Mouse (Mus musculus) left cerebral cortex, postnatal 14 days (tissue): ENCODE measurements around the gene Ube2s. TPM values are rescaled to one million over a fixed set of nuclear protein-coding genes. Genes with fewer than 3 reads are reported as not detected.
A peak's percentile ranks its signal among the peaks of the same experiment; 100 is the strongest.
"Not testable (repeated sequence)": the region's sequence is repeated elsewhere in the genome, so short reads cannot be mapped to it uniquely, and the experiment has no call there.

Source experiments
- DNase-seq, 2 experiments: peaks; one replicate each; pipeline ENCODE4 v3.0.0; 2021 to 2022; ENCODE audit warnings: low spot score in 2 of 2, mixed read lengths in 1 of 2
- intact Hi-C: fragments of 180-260 bp; cut with DNase I; formaldehyde crosslinking; loops from one replicate; pipeline ENCODE4 v1.15.1; 2025
- total RNA-seq, 2 experiments: library from RNA; stranded (reverse); gene quantifications; 2 replicates each; pipeline ENCODE4 v1.2.3; 2021

The Ube2s gene
- total RNA-seq, 2 experiments from 2014 or later, result 115 to 145 TPM

- intact Hi-C loops, result no loop called here
- no peak for DNase-seq
Observed at GRCm38 (mm10) chr7:4825365-4825764, 13.0 kb upstream of the Ube2s start.

DNA sequence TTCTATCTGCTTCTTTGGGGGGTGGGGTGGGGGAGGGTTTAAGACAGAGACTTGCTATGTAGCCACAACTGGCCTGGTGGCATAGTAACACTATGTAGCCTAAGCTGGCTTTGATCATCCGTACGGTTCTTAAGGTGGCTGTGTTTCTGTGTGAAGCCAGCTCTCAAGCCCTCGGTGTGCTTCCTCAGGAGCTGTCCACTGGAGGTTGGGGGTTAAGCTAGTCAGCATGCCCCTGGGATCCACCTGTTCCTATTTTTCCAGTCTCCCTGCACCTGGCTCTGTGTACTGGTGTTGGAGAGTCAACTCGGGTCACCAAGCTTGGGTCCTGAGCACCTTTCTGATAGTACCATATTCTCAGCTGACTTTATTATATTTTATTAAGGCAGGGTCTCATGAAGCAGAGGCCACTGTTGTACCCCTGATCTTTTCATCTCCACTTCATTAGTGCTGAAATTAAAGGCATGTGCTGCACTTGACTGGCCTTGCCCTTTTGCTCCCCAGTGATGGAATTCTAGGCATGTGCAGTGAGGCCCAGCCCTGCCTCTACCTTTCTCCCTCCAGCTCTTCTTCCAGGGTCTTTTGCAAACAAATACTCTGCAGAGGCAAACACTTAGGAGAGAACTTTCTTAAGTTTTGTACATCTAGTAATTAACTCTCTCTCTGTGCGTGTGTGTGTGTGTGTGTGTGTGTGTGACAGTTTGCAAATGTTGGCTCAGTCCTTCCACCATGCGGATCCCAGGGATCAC is 9.9 kb upstream of the Ube2s start:
- intact Hi-C loops, result no loop called here
- DNase-seq, result no peak

- intact Hi-C loops, result no loop called here
- DNase-seq, result peak in 1 of 2 experiments; percentile 63
Observed at GRCm38 (mm10) chr7:4821690-4822089, 9.3 kb upstream of the Ube2s start.

GRCm38 (mm10) chr7:4820925-4821324 is 8.5 kb upstream of the Ube2s start:
- intact Hi-C loops, result not testable (repeated sequence)

DNA sequence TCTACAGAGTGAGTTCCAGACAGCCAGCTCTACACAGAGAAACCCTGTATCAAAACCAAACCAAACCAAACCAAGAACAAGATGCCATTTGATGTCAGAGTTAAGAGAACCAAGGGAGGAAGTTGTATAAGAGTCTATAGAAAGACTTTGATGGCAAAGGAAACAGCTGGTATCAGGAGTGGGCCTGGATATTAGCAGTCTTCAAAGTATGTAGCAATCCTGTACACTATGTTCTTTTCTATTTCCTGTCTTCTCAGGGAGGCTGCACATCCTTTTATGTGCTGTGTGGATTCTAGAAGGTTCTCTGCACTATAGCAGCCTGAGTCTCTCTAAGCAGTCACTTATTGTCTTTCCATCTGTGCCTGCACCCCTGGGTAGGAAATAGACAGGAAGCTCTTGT is 4.2 kb upstream of the Ube2s start:
- DNase-seq, result no peak
- intact Hi-C loops, result no loop called here

More at GRCm38 (mm10) chr7:4820925-4821324, 8.5 kb upstream of the Ube2s start:
- not testable (repeated sequence) for DNase-seq

DNA sequence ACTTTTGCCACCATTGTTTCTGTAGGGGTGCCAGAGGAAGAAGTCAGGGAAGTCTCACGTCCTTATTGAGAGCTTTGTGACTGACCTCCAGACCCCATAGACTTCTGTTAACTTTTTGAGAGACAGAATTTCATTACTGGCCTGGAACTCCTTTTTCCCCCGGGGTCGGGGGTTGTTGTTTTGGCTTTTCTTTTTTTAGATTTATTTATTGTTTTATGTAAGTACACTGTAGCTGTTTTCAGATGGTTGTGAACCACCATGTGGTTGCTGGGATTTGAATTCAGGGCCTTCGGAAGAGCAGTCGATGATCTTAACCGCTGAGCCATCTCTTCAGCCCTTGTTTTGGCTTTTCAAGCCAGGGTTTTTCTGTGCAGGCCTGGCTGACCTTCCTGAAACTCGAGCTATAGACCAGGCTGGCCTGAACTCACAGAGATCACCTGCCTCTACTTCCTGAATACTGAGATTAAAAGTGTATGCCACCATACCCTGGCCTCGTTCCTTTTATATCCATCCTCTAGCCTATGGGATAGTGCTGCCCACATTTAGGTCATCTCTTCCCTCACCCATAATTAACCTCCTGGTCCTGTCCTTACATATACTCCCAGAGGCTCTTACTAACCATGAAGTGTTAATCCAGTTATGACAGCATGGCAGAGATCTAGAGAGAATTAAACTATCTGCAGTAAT is 858 bp upstream of the Ube2s start:
- intact Hi-C loops, result no loop called here
- DNase-seq, result no peak

GRCm38 (mm10) chr7:4811842-4812302 is 518 bp downstream of the Ube2s start:
- DNase-seq, result peak in 1 of 2 experiments; percentile 40
- intact Hi-C loops, result no loop called here

DNA sequence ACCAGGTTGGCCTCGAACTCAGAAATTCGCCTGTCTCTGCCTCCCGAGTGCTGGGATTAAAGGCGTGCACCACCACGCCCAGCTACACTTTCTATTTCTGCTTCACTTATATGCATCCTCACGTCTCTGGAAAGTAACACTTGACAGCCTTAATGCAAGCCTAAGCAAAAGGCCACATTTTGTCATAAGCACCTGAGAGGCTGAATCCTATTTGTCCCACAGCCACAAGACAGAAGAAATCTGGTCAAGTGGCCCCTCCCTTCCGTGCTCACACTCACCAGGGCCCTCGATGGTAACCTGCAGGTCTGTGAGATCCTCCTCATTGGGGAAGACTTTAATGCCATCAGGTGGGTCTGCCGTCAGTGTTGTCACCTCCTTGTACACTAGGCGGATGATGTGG is 1.3 kb downstream of the Ube2s start:
- DNase-seq, intact Hi-C loops: not testable (repeated sequence)

GRCm38 (mm10) chr7:4806716-4807115 is 5.7 kb downstream of the Ube2s start:
- peak in 1 of 2 experiments; percentile 58 for DNase-seq
- intact Hi-C loops, result loop anchor here (5.0 kb wide), 2 partner anchors 114 to 249 kb away; partner anchors contain the start of gene Brsk1

GRCm38 (mm10) chr7:4802247-4802646 is 10.1 kb downstream of the Ube2s start:
- intact Hi-C loops, result no loop called here

DNA sequence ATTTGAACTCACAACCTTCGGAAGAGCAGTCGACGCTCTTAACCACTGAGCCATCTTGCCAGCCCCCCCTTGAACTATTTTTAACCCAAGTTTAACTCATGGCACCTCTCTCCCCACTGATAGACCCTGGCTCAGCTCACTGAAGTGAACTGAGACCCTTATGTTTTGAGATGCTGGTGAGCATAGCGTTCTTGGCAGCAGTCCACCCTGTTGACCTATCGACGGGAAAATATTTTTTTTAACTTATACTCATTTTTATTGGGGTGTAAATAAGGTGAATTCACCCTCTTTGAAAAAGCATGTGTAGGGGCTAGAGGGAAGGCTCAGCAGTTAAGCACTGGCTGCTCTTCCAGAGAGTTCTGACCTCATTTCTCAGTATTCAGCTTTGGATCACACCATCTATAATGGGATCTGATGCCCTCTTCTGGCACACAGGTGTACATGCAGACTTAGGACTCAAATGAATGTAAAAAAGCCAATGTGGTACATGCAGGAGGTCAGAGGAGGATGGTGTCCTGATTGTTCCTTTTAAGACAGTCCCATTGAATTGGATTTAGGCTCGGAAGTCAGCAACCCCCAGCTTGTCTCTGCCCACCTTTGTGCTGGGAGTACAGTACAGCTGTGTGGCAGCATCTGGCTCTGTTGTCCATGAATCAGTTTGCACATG is 16.5 kb downstream of the Ube2s start:
- intact Hi-C loops, result loop anchor here (10.0 kb wide), 1 partner anchor 81 kb away; no protein-coding TSS in a partner anchor
- DNase-seq, result peak; percentile 29 to 62

More at GRCm38 (mm10) chr7:4802247-4802646, 10.1 kb downstream of the Ube2s start:
- DNase-seq, result no peak

DNA sequence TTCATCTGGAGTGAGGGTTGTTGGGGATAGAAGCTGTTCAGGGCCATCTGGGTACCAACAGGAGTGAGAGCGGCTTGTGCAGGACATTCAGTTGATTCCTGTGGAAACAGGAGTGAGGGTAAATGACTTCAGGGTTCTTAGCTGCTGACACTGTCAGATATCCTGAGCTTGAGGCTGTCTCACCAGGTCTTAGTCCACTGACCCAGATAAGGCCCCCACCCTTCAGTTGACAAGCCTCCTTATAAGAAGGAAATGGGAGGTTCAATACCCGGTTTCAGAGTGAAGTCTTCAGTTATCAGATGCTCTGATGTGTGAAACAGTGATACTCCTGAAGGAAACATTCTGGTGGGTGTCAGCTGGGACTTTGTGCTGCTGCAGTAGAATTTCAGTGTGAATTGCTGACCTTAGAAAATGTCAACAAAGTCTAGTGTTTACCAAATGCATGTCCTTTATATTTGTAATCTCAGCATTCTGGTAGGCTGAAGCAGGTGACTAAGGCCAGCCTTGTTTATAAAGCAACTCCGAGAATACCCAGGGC is 17.7 kb downstream of the Ube2s start:
- no peak for DNase-seq
- intact Hi-C loops, result loop anchor here (5.0 to 10.0 kb wide), 2 partner anchors 52 to 80 kb away; partner anchors contain the start of gene Kmt5c

DNA sequence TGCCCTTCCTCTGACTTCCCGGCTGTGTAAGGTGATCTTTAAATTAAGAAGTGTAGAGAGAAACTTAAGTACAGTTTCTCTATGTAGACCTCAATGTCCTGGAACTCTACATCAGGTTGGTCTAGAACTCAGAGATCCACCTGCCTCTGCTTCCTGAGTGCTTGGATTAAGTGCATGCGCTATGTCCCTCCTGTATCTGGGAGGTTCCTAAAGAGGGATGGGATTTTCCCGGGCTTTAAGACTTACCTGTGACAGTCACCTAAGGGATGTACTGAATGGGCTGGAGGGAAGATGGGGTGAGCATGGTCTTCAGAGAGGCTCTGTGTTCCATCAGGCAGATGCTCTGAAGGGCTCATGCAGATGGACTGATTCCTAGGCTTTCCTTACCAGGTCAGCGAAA is 18.7 kb downstream of the Ube2s start:
- intact Hi-C loops, result loop anchor here (5.0 to 10.0 kb wide), 2 partner anchors 51 to 79 kb away; partner anchors contain the start of gene Kmt5c
- no peak for DNase-seq

DNA sequence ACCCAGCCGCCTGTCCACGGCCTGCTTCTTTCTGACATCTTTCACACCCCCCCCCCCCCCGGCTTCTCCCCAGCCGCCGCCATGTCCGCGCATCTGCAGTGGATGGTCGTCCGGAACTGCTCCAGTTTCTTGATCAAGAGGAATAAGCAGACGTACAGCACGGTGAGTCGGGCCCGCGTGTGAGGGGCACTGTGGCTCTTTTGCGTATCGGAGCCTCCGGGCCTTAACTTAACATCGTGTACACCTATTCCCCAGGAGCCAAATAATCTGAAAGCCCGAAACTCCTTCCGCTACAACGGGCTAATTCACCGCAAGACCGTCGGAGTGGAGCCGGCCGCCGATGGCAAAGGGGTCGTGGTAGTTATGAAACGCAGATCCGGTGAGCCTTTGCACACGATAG is 19.1 kb downstream of the Ube2s start:
- intact Hi-C loops, result loop anchor here (5.0 to 10.0 kb wide), 2 partner anchors 51 to 78 kb away; partner anchors contain the start of gene Kmt5c
- not testable (repeated sequence) for DNase-seq

GRCm38 (mm10) chr7:4792278-4793212 is 19.8 kb downstream of the Ube2s start, which contains the start of gene Rpl28:
Gene Rpl28 (plus strand): TSS chr7:4792874.
- intact Hi-C loops, result loop anchor here (5.0 to 10.0 kb wide), 2 partner anchors 50 to 78 kb away; partner anchors contain the start of gene Kmt5c
- peak; percentile 96 to 97 for DNase-seq

DNA sequence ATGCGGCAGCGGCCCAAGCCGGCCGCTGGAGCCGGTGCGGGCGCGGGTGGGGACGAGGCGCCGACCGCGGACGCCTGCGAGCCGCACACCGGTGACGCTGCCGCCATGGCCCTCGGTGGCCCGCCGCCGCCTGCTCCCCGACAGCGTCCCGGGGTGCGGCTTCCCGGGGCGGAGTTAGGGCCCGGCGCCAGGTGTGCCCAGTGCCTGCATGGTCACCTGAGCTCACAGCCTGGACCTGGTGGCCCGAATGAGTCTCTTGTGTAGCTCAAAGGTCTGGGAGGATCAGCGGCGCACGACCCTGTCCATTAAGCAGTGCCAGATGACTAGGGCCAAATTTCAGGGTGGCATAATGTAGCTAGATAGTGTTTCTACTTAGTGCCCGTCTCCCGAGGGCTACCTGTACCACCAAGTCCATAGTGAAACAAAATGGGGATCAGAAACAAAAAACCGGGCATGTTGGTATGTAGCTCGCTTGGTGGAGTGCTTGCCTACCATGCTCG is 22.9 kb downstream of the Ube2s start, which contains the start of gene Tmem238:
Gene Tmem238 (minus strand): TSS at position 221 of the 500 bp plus-strand sequence.
- DNase-seq, result no peak
- intact Hi-C loops, result no loop called here

- DNase-seq, result peak; percentile 46 to 47
- intact Hi-C loops, result no loop called here
Observed at GRCm38 (mm10) chr7:4788499-4789435, 23.6 kb downstream of the Ube2s start.
